Mouse (Mus musculus): ENCODE measurements around the gene Ptp4a2. TPM values are rescaled to one million over a fixed set of nuclear protein-coding genes. Genes with fewer than 3 reads are reported as not detected.
A peak's percentile ranks its signal among the peaks of the same experiment; 100 is the strongest.

The Ptp4a2 gene
- polyA plus RNA-seq, 1 experiment from 2014 or later = 315 TPM

DNA sequence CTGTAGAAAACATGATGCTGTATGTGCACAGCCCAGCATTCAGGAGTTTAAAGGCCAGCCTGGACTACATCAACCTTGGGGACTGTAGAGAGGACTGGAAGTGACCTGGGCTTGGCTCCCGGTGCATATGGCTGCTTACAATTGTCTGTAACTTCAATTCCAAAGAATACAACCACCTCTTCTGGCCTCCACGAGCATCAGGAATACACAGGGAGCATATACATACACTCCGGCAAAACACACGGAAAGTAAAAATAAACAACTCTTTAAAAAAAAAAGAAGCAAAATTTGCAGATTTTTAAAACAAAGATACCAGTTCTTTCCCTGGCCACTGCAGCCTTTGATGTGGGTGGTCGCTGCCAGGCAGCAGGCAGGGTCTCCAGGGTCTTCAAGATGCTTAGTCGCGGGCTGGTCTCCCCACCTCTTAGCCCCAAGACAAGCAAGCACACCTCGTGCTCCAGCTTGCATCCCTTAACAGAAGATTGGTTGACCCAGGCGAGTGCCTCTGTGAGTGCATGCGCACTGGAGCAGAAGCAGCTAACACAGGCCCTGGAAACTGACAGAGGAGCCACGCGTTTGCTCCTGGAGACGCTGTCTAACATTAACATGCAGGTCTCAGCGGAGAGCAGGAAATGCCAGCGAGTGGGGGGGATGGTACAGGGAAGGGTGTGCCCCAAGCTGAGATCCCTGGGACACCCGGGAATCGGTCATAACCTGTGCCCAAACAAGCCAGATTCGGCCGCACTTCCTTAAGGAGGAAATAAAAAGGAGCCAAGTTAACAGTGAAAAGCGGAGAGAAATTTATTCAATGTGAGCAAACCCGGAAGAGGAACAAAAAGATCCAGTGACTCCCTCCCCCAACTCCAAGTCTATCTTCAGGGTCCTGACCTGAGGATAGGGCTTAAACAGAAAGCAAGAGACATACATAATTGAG, 66.1 kb downstream of the Ptp4a2 start:
- Histone ChIP-seq H3K27ac (replicated peaks; ENCODE audit: low read depth, low read length) (no peak overlapping the region), H3K36me3 (ENCODE audit: control insufficient read depth, insufficient read depth, low read length) (no peaks in the 10 kb centered on the region), H3K27me3 (ENCODE audit: control insufficient read depth, insufficient read depth, low read length) (no peaks in the 10 kb centered on the region), H3K4me1 (ENCODE audit: control insufficient read depth, insufficient read depth, low read length) (peaks cover 2% of the 10 kb centered on the region), H3K9me3 (ENCODE audit: control insufficient read depth, low read length) (no peaks in the 10 kb centered on the region), H3K4me2 (ENCODE audit: low read depth, severe bottlenecking) (peak overlapping the region; percentile 43; the same call in 1 of the 2 replicates), H3K4me3 (ENCODE audit: low read depth, low read length) (no peak overlapping the region), H3K9ac (ENCODE audit: low read length) (peak overlapping the region; percentile 55; the same call in 1 of the 2 replicates)
- 14% methylated on average over 21 of the region's 21 CpGs for WGBS
- peak; percentile 62; the same call in 1 of the 2 replicates for ATAC-seq (ENCODE audit: insufficient number of reproducible peaks, low FRiP score, low TSS enrichment, low read depth)
- peak; percentile 76 for DNase-seq (ENCODE audit: low spot score)

DNA sequence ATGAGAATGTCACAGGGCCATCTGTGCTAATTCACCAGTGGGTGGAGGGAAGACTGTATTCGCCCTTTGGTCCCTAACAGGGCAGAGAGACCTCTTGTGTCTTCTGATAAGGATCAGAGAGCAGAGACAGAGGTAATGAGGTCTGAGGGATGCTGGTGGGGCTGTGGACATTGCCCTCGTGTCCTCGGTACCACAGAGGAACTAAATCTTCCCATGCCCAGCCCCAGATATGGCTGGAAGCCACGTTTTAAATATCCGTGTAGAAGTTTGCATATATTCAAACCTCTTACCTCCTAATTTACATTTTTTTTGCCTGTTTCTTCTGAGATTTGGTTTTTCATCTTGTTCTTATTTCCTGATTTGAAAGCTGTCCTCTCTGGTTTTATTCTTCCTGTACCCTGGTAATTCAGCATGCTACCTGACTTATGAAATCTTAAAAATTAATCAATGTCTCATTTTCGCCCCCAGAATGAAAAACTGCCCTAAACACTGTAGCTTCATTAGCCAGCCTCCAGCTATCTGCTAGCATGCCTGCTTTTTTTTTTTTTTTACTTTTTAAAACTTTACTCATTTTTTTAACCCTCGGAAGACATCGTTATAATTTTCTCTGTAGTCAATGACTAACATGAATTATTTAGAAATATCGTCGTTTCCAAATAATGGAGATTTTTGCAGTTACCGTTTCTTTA, 67.1 kb downstream of the Ptp4a2 start:
- no peaks in the 10 kb centered on the region for H3K36me3 ChIP-seq (ENCODE audit: control insufficient read depth, insufficient read depth, low read length)
- no peak for ATAC-seq (ENCODE audit: insufficient number of reproducible peaks, low FRiP score, low TSS enrichment, low read depth)
- H3K27me3 ChIP-seq (ENCODE audit: control insufficient read depth, insufficient read depth, low read length) = no peaks in the 10 kb centered on the region
- H3K27ac ChIP-seq (replicated peaks; ENCODE audit: low read depth, low read length) = no peak overlapping the region
- H3K9ac ChIP-seq (ENCODE audit: low read length) = no peak overlapping the region
- no peak overlapping the region for H3K4me3 ChIP-seq (ENCODE audit: low read depth, low read length)
- peaks cover 4% of the 10 kb centered on the region for H3K4me1 ChIP-seq (ENCODE audit: control insufficient read depth, insufficient read depth, low read length)
- no peaks in the 10 kb centered on the region for H3K9me3 ChIP-seq (ENCODE audit: control insufficient read depth, low read length)
- DNase-seq (ENCODE audit: low spot score) = no peak
- peak overlapping the region; percentile 43; the same call in 1 of the 2 replicates for H3K4me2 ChIP-seq (ENCODE audit: low read depth, severe bottlenecking)
- WGBS = 61% methylated on average over 11 of the region's 11 CpGs

DNA sequence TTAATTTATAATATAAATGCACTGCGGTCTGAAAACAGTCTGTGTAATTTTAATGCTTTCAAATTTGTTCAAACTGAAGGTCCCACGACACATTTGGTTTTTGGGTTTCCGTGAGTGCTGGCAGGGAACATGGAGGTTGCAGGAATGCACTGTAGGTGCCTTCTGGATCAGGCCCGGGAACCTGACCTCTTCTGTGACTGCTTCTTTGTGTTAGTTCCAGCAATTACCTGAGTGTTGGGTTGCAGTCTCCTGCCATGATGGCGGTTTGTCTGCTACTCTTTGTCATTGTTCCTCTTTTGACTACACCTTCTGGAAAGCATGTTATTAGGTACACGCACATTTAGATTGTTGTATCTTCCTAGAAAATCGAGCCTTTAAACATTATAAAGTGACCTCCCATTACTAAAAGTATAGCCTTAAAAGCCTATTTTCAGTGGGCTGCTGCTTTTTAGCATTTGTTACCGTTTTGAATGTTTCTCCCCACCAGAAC, 67.7 kb downstream of the Ptp4a2 start:
- Histone ChIP-seq H3K9me3 (ENCODE audit: control insufficient read depth, low read length) (no peaks in the 10 kb centered on the region), H3K36me3 (ENCODE audit: control insufficient read depth, insufficient read depth, low read length) (no peaks in the 10 kb centered on the region), H3K27ac (replicated peaks; ENCODE audit: low read depth, low read length) (no peak overlapping the region), H3K4me1 (ENCODE audit: control insufficient read depth, insufficient read depth, low read length) (peaks cover 4% of the 10 kb centered on the region), H3K9ac (ENCODE audit: low read length) (no peak overlapping the region), H3K4me2 (ENCODE audit: low read depth, severe bottlenecking) (no peak overlapping the region), H3K27me3 (ENCODE audit: control insufficient read depth, insufficient read depth, low read length) (no peaks in the 10 kb centered on the region), H3K4me3 (ENCODE audit: low read depth, low read length) (no peak overlapping the region)
- no peak for DNase-seq (ENCODE audit: low spot score)
- 68% methylated on average over 8 of the region's 8 CpGs for WGBS
- ATAC-seq (ENCODE audit: insufficient number of reproducible peaks, low FRiP score, low TSS enrichment, low read depth) = no peak

DNA sequence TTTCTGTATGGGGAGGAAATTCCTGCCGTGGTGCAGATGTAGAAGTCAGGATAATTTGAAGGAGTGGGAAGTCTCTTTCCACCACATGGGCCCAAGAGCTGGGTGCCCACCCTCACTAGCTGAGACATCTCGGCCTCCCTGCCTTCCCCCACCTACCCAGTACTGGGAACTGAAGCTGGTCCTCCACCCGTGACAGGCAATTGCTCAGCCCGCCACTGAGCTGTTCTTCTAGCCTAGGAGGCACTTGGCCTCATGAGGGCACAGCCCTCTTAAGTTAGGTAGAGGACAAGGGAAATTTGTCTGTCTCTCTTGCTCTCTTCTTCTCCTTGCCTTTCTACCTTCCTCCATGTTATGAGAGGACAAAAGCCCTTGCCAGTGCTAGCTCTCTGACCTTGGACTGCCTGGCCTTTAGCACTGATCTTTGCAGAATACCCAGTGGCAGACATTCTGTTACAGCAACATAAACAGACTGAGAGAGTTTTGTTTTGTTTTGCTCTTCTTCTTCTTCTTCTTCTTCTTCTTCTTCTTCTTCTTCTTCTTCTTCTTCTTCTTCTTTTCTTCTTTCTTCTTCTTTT, 68.3 kb downstream of the Ptp4a2 start:
- peaks cover 4% of the 10 kb centered on the region for H3K4me1 ChIP-seq (ENCODE audit: control insufficient read depth, insufficient read depth, low read length)
- no peaks in the 10 kb centered on the region for H3K9me3 ChIP-seq (ENCODE audit: control insufficient read depth, low read length)
- no peak overlapping the region for H3K9ac ChIP-seq (ENCODE audit: low read length)
- 77% methylated on average over 4 of the region's 4 CpGs for WGBS
- no peak overlapping the region for H3K4me2 ChIP-seq (ENCODE audit: low read depth, severe bottlenecking)
- H3K4me3 ChIP-seq (ENCODE audit: low read depth, low read length) = no peak overlapping the region
- no peaks in the 10 kb centered on the region for H3K36me3 ChIP-seq (ENCODE audit: control insufficient read depth, insufficient read depth, low read length)
- no peak for DNase-seq (ENCODE audit: low spot score)
- ATAC-seq (ENCODE audit: insufficient number of reproducible peaks, low FRiP score, low TSS enrichment, low read depth) = no peak
- H3K27me3 ChIP-seq (ENCODE audit: control insufficient read depth, insufficient read depth, low read length) = no peaks in the 10 kb centered on the region
- H3K27ac ChIP-seq (replicated peaks; ENCODE audit: low read depth, low read length) = no peak overlapping the region

DNA sequence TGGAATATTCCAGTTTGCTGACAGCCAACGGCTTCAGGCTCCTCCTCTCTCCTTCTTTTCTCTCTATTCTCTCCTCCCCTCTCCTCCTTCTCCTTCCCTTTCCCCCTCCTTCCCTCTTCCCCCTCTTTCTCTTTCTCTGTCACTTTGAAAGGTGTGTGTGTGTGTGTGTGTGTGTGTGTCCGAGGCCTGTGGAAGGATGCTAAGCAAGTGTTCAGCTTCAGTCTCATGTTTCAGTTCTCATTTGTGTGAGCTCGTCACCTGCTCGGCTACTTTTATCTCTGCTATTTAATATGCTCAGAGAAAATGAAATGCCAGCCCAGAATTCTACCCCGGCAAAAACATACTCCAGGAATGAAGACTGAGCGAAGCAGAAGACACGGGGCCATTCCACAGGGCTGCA, 69.6 kb downstream of the Ptp4a2 start:
- Histone ChIP-seq H3K27ac (replicated peaks; ENCODE audit: low read depth, low read length) (no peak overlapping the region), H3K9me3 (ENCODE audit: control insufficient read depth, low read length) (no peaks in the 10 kb centered on the region), H3K4me3 (ENCODE audit: low read depth, low read length) (no peak overlapping the region), H3K4me2 (ENCODE audit: low read depth, severe bottlenecking) (no peak overlapping the region), H3K4me1 (ENCODE audit: control insufficient read depth, insufficient read depth, low read length) (peaks cover 4% of the 10 kb centered on the region), H3K36me3 (ENCODE audit: control insufficient read depth, insufficient read depth, low read length) (no peaks in the 10 kb centered on the region), H3K9ac (ENCODE audit: low read length) (no peak overlapping the region), H3K27me3 (ENCODE audit: control insufficient read depth, insufficient read depth, low read length) (no peaks in the 10 kb centered on the region)
- no peak for DNase-seq (ENCODE audit: low spot score)
- ATAC-seq (ENCODE audit: insufficient number of reproducible peaks, low FRiP score, low TSS enrichment, low read depth) = no peak
- WGBS = 88% methylated on average over 7 of the region's 7 CpGs

DNA sequence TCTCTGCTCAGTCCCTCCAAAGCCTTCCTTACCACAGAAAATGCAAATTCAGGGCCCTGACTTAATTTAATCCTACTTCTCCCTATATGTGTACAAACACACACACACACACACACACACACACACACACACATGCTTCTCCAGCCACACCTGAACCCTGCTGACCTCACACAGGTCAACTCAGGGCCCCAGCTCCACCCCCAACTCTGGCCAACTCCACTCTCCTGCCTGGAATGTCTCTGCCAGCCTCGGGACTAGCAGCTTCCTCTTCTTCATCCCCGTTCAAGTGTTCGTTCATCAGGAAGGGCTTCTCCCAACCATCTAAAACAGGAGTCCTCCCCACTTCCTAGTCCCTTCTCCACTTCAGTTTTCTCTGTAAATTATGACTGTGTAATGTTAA, 70.6 kb downstream of the Ptp4a2 start:
- no peak overlapping the region for H3K4me3 ChIP-seq (ENCODE audit: low read depth, low read length)
- WGBS = 25% methylated on average over 3 of the region's 3 CpGs
- H3K27me3 ChIP-seq (ENCODE audit: control insufficient read depth, insufficient read depth, low read length) = no peaks in the 10 kb centered on the region
- no peaks in the 10 kb centered on the region for H3K36me3 ChIP-seq (ENCODE audit: control insufficient read depth, insufficient read depth, low read length)
- H3K4me2 ChIP-seq (ENCODE audit: low read depth, severe bottlenecking) = no peak overlapping the region
- ATAC-seq (ENCODE audit: insufficient number of reproducible peaks, low FRiP score, low TSS enrichment, low read depth) (no peak), DNase-seq (ENCODE audit: low spot score) (no peak)
- H3K9ac ChIP-seq (ENCODE audit: low read length) = no peak overlapping the region
- peaks cover 4% of the 10 kb centered on the region for H3K4me1 ChIP-seq (ENCODE audit: control insufficient read depth, insufficient read depth, low read length)
- no peak overlapping the region for H3K27ac ChIP-seq (replicated peaks; ENCODE audit: low read depth, low read length)
- no peaks in the 10 kb centered on the region for H3K9me3 ChIP-seq (ENCODE audit: control insufficient read depth, low read length)

DNA sequence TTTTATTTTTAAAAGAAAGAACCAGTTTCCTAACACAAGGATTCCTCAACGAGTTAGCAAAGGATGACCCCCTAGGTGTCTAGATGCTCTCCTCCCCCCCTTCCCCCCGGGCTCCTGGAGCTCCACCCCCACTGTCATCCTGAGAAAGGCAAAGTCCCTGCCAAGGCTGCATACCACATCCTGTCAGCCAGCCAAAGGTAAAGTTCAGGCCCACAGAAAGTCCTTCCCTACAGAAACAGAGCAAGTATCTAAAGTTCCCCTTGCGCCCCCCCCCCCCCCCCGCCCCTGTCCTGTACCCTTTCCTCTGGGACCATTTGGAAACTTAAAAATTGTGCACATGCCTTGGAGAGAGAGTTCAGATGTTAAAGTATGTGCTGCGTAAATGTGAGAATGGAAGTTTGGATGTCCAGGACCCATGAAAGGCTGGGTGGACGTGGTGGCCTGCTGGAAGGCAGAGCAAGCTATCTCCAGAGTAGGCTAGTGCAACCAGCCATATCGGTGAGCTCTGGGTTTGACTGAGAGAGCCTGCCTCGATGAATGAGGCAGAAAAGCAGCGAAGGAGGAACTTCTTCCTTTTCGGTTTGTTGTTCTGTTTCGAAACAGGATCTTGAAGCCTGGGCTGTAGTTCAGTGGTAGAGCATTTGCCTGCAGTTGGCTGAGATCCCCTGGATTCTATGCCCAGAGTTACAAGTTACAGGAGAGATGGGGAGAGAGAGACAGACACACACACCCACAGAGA, 71.7 kb downstream of the Ptp4a2 start:
- Histone ChIP-seq H3K4me2 (ENCODE audit: low read depth, severe bottlenecking) (no peak overlapping the region), H3K9ac (ENCODE audit: low read length) (no peak overlapping the region; the same call in 1 of the 2 replicates), H3K36me3 (ENCODE audit: control insufficient read depth, insufficient read depth, low read length) (no peaks in the 10 kb centered on the region), H3K27ac (replicated peaks; ENCODE audit: low read depth, low read length) (no peak overlapping the region), H3K4me3 (ENCODE audit: low read depth, low read length) (no peak overlapping the region), H3K9me3 (ENCODE audit: control insufficient read depth, low read length) (no peaks in the 10 kb centered on the region), H3K27me3 (ENCODE audit: control insufficient read depth, insufficient read depth, low read length) (no peaks in the 10 kb centered on the region), H3K4me1 (ENCODE audit: control insufficient read depth, insufficient read depth, low read length) (peaks cover 4% of the 10 kb centered on the region)
- 42% methylated on average over 11 of the region's 11 CpGs for WGBS
- ATAC-seq (ENCODE audit: insufficient number of reproducible peaks, low FRiP score, low TSS enrichment, low read depth) (no peak), DNase-seq (ENCODE audit: low spot score) (no peak)
